Mouse (Mus musculus): ENCODE measurements around the gene Pros1.

DNA sequence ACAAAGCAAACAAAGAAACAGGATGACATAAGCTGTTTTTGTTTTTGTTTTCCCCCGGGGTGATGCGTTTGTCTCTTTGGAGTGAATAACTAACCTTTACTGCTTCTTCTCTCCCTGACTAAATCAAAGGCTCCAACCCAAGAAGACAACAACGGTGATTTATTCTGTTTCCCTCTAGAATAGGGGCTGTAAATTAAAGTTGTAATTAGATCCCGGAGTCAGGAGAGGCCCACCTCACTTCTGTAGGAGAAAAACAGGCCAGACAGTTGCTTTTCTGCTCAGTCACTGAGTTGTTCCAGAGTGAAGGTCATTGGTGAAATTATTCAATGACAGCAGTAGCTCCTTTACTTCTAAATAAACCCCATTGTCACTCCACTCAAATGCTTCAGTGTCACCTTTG lies 19.1 kb downstream of the Pros1 start:
- no peak for TF ChIP-seq CTCF (IDR thresholded peaks at IDR 0.05; ENCODE audit: low read depth, low read length)
- no peak for TF ChIP-seq POLR2A (IDR thresholded peaks at IDR 0.05; ENCODE audit: borderline replicate concordance, low read depth, low read length)

Measured in bone marrow macrophage, adult 2 months (primary cell).